Mouse (Mus musculus) heart, postnatal 0 days (tissue): ENCODE measurements around the gene Fn1. TPM values are rescaled to one million over a fixed set of nuclear protein-coding genes. Genes with fewer than 3 reads are reported as not detected.

ENCODE experiments used
- ATAC-seq: fragments of 200-750 bp; cut with Nextera tagmentation; 2 replicates; pipeline ENCODE4 v1.8.0; 2017; ENCODE audit warnings: low read depth, moderate number of reproducible peaks, moderate library complexity; ENCODE audit not compliant: insufficient read depth
- DNase-seq: peaks from one replicate; pipeline ENCODE4 v3.0.0-alpha.2; 2016; ENCODE audit warnings: low spot score
- H3K27ac ChIP-seq: fragments of 300-500 bp; sonication (generic); 2 replicates; pipeline ENCODE4 v1.5.1; 2014; ENCODE audit warnings: low read depth, mild to moderate bottlenecking
- H3K27me3 ChIP-seq: fragments of 300-500 bp; sonication (generic); 2 replicates; pipeline ENCODE4 v1.6.1; 2014; ENCODE audit warnings: low read length, mixed read lengths; ENCODE audit not compliant: control insufficient read depth, insufficient read depth
- H3K36me3 ChIP-seq: fragments of 300-500 bp; sonication (generic); replicated peaks from 2 replicates; pipeline ENCODE4 v1.6.1; 2014; ENCODE audit warnings: low read length, mixed read lengths; ENCODE audit not compliant: control insufficient read depth, insufficient read depth
- H3K4me1 ChIP-seq: fragments of 300-500 bp; sonication (generic); 2 replicates; pipeline ENCODE4 v1.6.1; 2014; ENCODE audit warnings: antibody characterized with exemption; ENCODE audit not compliant: control insufficient read depth, insufficient read depth
- H3K4me2 ChIP-seq: fragments of 300-500 bp; sonication (generic); 2 replicates; pipeline ENCODE4 v1.6.1; 2014; ENCODE audit warnings: low read depth, mild to moderate bottlenecking, low read length, moderate library complexity
- H3K4me3 ChIP-seq: fragments of 300-500 bp; sonication (generic); 2 replicates; pipeline ENCODE4 v1.5.1; 2014; ENCODE audit warnings: low read depth, low read length
- H3K9ac ChIP-seq: fragments of 300-500 bp; sonication (generic); replicated peaks from 2 replicates; pipeline ENCODE4 v1.6.1; 2014; ENCODE audit warnings: low read depth, low read length, mixed read lengths
- H3K9me3 ChIP-seq: fragments of 300-500 bp; sonication (generic); replicated peaks from 2 replicates; pipeline ENCODE4 v1.6.1; 2016; ENCODE audit warnings: low read length; ENCODE audit not compliant: control insufficient read depth
- CTCF ChIP-seq: IDR thresholded peaks from 2 replicates; pipeline ENCODE4 v1.5.1; 2016; ENCODE audit warnings: antibody characterized with exemption, control low read depth, low read depth
- EP300 ChIP-seq: IDR thresholded peaks from 2 replicates; pipeline ENCODE4 v1.6.1; 2016; ENCODE audit warnings: antibody characterized with exemption, low read depth
- WGBS: fragments of 180-500 bp; shearing (Covaris S2); extraction: QIAGEN DNeasy Blood & Tissue Kit; methylation state at CpG from one replicate; pipeline ENCODE4 v1.1.7; 2014; 5-methylcytosine and 5-hydroxymethylcytosine counted together
- polyA plus RNA-seq: library from polyadenylated mRNA; unstranded; fragments of >200 nt; fragmentation: Nextera tagmentation; extraction: Ambion mirVana; gene quantifications from 2 replicates; pipeline ENCODE4 v1.2.1, GENCODE M21; 2015
- total RNA-seq: library from RNA; depleted of rRNA; stranded (reverse); fragments of >200 nt; gene quantifications from 2 replicates; pipeline ENCODE4 v1.2.3, GENCODE M21; 2014; ENCODE audit warnings: low replicate concordance

The Fn1 gene
- total and polyA plus RNA-seq, 2 experiments from 2014 or later: 84.2 to 234 TPM

- H3K27ac ChIP-seq: no peak overlapping the region
- ATAC-seq (no peak), DNase-seq (no peak)
- TF ChIP-seq CTCF (no peak), EP300 (no peak)
- no peaks in the 10 kb centered on the region for H3K27me3 ChIP-seq
- no peak overlapping the region for H3K4me3 ChIP-seq
- no peak overlapping the region for H3K9ac ChIP-seq
- H3K36me3 ChIP-seq: peaks cover 49% of the 10 kb centered on the region
- 77% methylated on average over 4 of the region's 4 CpGs for WGBS
- no peak overlapping the region for H3K4me2 ChIP-seq
- no peaks in the 10 kb centered on the region for H3K4me1 ChIP-seq
- H3K9me3 ChIP-seq: no peaks in the 10 kb centered on the region
Measured at GRCm38 (mm10) chr1:71579526-71579925, 73.5 kb downstream of the Fn1 start.

GRCm38 (mm10) chr1:71576837-71577236 is 76.2 kb downstream of the Fn1 start:
- no peaks in the 10 kb centered on the region for H3K4me1 ChIP-seq
- H3K9me3 ChIP-seq: no peaks in the 10 kb centered on the region
- no peak overlapping the region for H3K9ac ChIP-seq
- H3K4me3 ChIP-seq: no peak overlapping the region
- ATAC-seq: no peak
- peaks cover 72% of the 10 kb centered on the region for H3K36me3 ChIP-seq
- no peak overlapping the region for H3K4me2 ChIP-seq
- no peak for TF ChIP-seq CTCF
- TF ChIP-seq EP300: no peak
- DNase-seq: no peak
- no peak overlapping the region for H3K27ac ChIP-seq
- no peaks in the 10 kb centered on the region for H3K27me3 ChIP-seq
- 89% methylated on average over 6 of the region's 6 CpGs for whole genome bisulfite sequencing

GRCm38 (mm10) chr1:71575987-71576386 is 77.0 kb downstream of the Fn1 start:
- Histone ChIP-seq H3K27me3 (no peaks in the 10 kb centered on the region), H3K27ac (no peak overlapping the region), H3K9me3 (no peaks in the 10 kb centered on the region), H3K4me1 (no peaks in the 10 kb centered on the region), H3K9ac (no peak overlapping the region), H3K4me2 (no peak overlapping the region), H3K36me3 (peaks cover 81% of the 10 kb centered on the region), H3K4me3 (no peak overlapping the region)
- ATAC-seq: no peak
- 82% methylated on average over 7 of the region's 7 CpGs for WGBS
- no peak for TF ChIP-seq CTCF
- no peak for TF ChIP-seq EP300
- DNase-seq: no peak

GRCm38 (mm10) chr1:71570116-71570515 is 82.9 kb downstream of the Fn1 start:
- WGBS: 89% methylated on average over 4 of the region's 4 CpGs
- Histone ChIP-seq H3K27ac (no peak overlapping the region), H3K9me3 (no peaks in the 10 kb centered on the region), H3K27me3 (no peaks in the 10 kb centered on the region), H3K4me3 (no peak overlapping the region), H3K4me1 (no peaks in the 10 kb centered on the region), H3K36me3 (peaks cover 90% of the 10 kb centered on the region), H3K4me2 (no peak overlapping the region), H3K9ac (no peak overlapping the region)
- DNase-seq (no peak), ATAC-seq (no peak)
- TF ChIP-seq CTCF (no peak), EP300 (no peak)

GRCm38 (mm10) chr1:71567884-71568605 is 85.0 kb downstream of the Fn1 start:
- Histone ChIP-seq H3K27ac (no peak overlapping the region), H3K4me1 (no peaks in the 10 kb centered on the region), H3K4me2 (no peak overlapping the region), H3K36me3 (peaks cover 93% of the 10 kb centered on the region), H3K27me3 (no peaks in the 10 kb centered on the region), H3K9ac (no peak overlapping the region), H3K9me3 (no peaks in the 10 kb centered on the region), H3K4me3 (no peak overlapping the region)
- DNase-seq: no peak
- ATAC-seq: no peak
- WGBS: 66% methylated on average over 16 of the region's 16 CpGs
- TF ChIP-seq CTCF (no peak), EP300 (no peak)

GRCm38 (mm10) chr1:71564291-71564690 is 88.7 kb downstream of the Fn1 start:
- Histone ChIP-seq H3K27me3 (no peaks in the 10 kb centered on the region), H3K9me3 (no peaks in the 10 kb centered on the region), H3K27ac (no peak overlapping the region), H3K36me3 (peaks cover 85% of the 10 kb centered on the region), H3K4me3 (no peak overlapping the region), H3K9ac (no peak overlapping the region), H3K4me1 (no peaks in the 10 kb centered on the region), H3K4me2 (no peak overlapping the region)
- ATAC-seq (no peak), DNase-seq (no peak)
- 92% methylated on average over 7 of the region's 7 CpGs for WGBS
- TF ChIP-seq EP300 (no peak), CTCF (no peak)
